18 mouse cellular contexts compared by ENCODE assay signal in the genomic region with DNA sequence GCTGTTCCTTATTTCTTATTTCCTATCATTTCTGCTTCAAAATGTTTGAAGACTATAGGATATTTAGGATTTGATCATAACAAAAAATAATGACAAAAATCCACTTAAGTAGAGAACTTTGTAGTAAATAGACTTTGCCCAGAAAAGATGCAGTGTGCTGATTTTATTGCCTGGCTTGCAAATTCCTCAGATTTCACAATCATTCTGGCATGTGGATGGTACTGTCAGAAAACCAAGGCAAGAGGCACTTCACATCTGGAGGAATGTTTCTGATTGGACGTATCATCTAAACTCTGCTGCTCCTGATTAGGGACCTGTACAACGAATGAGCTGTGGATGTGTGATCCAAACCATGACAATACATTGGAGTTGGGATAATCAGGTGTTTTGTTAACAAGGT.
"Had no signal": no experiment of that assay in that cellular context is flagged by ENCODE, and none has a peak within 500 bp of the region (broad histone marks: within the 10 kb centered on the region; RNA-seq: fewer than 3 reads in every experiment).

No protein-coding gene starts in this region.

- H3K9ac ChIP-seq: intestine, embryonic 15.5 days; limb, embryonic 12.5 days; liver, embryonic 15.5 days; midbrain, embryonic 15.5 days; neural tube, embryonic 13.5 days; stomach, embryonic 15.5 days had no signal

- H3K4me1 ChIP-seq: intestine, embryonic 15.5 days; liver, embryonic 15.5 days; megakaryocyte, embryonic 14.5 days; midbrain, embryonic 15.5 days; neural tube, embryonic 13.5 days; stomach, embryonic 15.5 days had no signal

- ATAC-seq: intestine, embryonic 15.5 days; lung, postnatal 0 days; midbrain, embryonic 15.5 days had no signal

- H3K36me3 ChIP-seq: intestine, embryonic 15.5 days; limb, embryonic 12.5 days; liver, embryonic 15.5 days; midbrain, embryonic 15.5 days; neural tube, embryonic 13.5 days; stomach, embryonic 15.5 days had no signal

- H3K4me2 ChIP-seq: intestine, embryonic 15.5 days; limb, embryonic 12.5 days; liver, embryonic 15.5 days; midbrain, embryonic 11.5 days; midbrain, embryonic 15.5 days; neural tube, embryonic 13.5 days; stomach, embryonic 15.5 days had no signal

- H3K27ac ChIP-seq: intestine, embryonic 15.5 days; limb, embryonic 12.5 days; liver, embryonic 15.5 days; macrophage; midbrain, embryonic 15.5 days; neural tube, embryonic 13.5 days; stomach, embryonic 15.5 days had no signal

- H3K27me3 ChIP-seq: intestine, embryonic 15.5 days; limb, embryonic 12.5 days; liver, embryonic 15.5 days; megakaryocyte, embryonic 14.5 days; midbrain, embryonic 15.5 days; neural tube, embryonic 13.5 days; stomach, embryonic 15.5 days had no signal

- H3K9me3 ChIP-seq: intestine, embryonic 15.5 days; limb, embryonic 12.5 days; liver, embryonic 15.5 days; megakaryocyte, embryonic 14.5 days; midbrain, embryonic 15.5 days; neural tube, embryonic 13.5 days; stomach, embryonic 15.5 days had no signal

- H3K4me3 ChIP-seq: intestine, embryonic 15.5 days; limb, embryonic 12.5 days; liver, embryonic 15.5 days; megakaryocyte, embryonic 14.5 days; midbrain, embryonic 15.5 days; neural tube, embryonic 13.5 days; stomach, embryonic 15.5 days had no signal

- DNase-seq: kidney, postnatal 14 days; layer of hippocampus, adult 9-11 months; layer of hippocampus, postnatal 36 days; liver; lung, adult 2 months; retina, postnatal 1 day; thymus, adult 2 months; thymus, postnatal 25 days had no signal
